8 mouse cellular contexts compared by ENCODE assay signal in the genomic region with DNA sequence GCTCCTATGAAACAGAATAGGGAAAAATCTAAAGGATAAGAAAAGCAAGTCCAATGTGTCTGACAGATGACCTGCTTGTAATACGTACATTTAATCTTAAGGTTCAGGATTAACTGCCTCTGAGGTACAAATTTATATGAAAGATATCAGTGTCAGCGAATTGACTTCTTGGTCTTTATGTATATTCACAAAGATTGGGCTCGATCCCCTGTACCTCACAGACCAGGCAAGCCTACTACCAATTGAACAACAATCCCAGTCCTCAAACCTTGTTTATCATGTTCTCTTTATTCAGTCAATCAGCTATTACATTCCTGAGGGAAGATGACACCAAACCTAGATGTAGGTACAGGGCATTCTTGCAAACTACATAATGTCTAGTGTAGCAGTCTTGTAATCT. TPM values are rescaled to one million over a fixed set of nuclear protein-coding genes. Genes with fewer than 3 reads are reported as not detected.
DNase-seq lines count a peak whose midpoint lies in the region; ATAC-seq lines count a peak whose summit lies in the region.

No protein-coding gene starts in this region.

- peak overlapping the region; percentile 51 for H3K9ac ChIP-seq in limb, embryonic 12.5 days (replicated peaks)
- H3K9ac ChIP-seq in stomach, embryonic 14.5 days (replicated peaks; ENCODE audit: low read depth, low read length) = peak overlapping the region; percentile 80

- no peak for ATAC-seq in limb, embryonic 12.5 days (ENCODE audit: insufficient number of reproducible peaks, insufficient read depth, low FRiP score, low TSS enrichment, low read depth)
- ATAC-seq in stomach, embryonic 14.5 days (ENCODE audit: insufficient number of reproducible peaks, insufficient read depth, low FRiP score, low read depth) = no peak

- intact Hi-C loops in gastrocnemius, postnatal 14 days (cut with DNase I; ENCODE audit: low total_unique reads) = no loop called here

- peak overlapping the region; percentile 66 for H3K4me2 ChIP-seq in limb, embryonic 12.5 days
- H3K4me2 ChIP-seq in stomach, embryonic 14.5 days (replicated peaks; ENCODE audit: low read depth, low read length) = peak overlapping the region; percentile 62

- WGBS in forebrain, embryonic 10.5 days = 25% methylated on average over 3 of the region's 3 CpGs
- WGBS in limb, embryonic 12.5 days = 27% methylated on average over 3 of the region's 3 CpGs
- 10% methylated on average over 3 of the region's 3 CpGs for WGBS in stomach, embryonic 14.5 days

- peak overlapping the region; percentile 96 for H3K27ac ChIP-seq in forebrain, embryonic 10.5 days
- peak overlapping the region; percentile 96 for H3K27ac ChIP-seq in limb, embryonic 12.5 days
- peak overlapping the region; percentile 92 for H3K27ac ChIP-seq in stomach, embryonic 14.5 days (ENCODE audit: low read length)

- no peaks in the 10 kb centered on the region for H3K27me3 ChIP-seq in forebrain, embryonic 10.5 days (ENCODE audit: poor library complexity, severe bottlenecking)
- H3K27me3 ChIP-seq in limb, embryonic 12.5 days = no peaks in the 10 kb centered on the region
- H3K27me3 ChIP-seq in stomach, embryonic 14.5 days (ENCODE audit: control insufficient read depth, insufficient read depth, low read length) = no peaks in the 10 kb centered on the region

- H3K9me3 ChIP-seq in forebrain, embryonic 10.5 days = no peaks in the 10 kb centered on the region
- no peaks in the 10 kb centered on the region for H3K9me3 ChIP-seq in limb, embryonic 12.5 days
- H3K9me3 ChIP-seq in stomach, embryonic 14.5 days (ENCODE audit: control insufficient read depth, low read depth, low read length) = no peaks in the 10 kb centered on the region

- H3K4me1 ChIP-seq in forebrain, embryonic 10.5 days = peaks cover 25% of the 10 kb centered on the region
- H3K4me1 ChIP-seq in limb, embryonic 12.5 days (replicated peaks) = peaks cover 13% of the 10 kb centered on the region
- peaks cover 2% of the 10 kb centered on the region for H3K4me1 ChIP-seq in stomach, embryonic 14.5 days (ENCODE audit: control insufficient read depth, insufficient read depth, low read length)

- peaks cover 16% of the 10 kb centered on the region for H3K36me3 ChIP-seq in forebrain, embryonic 10.5 days (replicated peaks)
- peaks cover 8% of the 10 kb centered on the region for H3K36me3 ChIP-seq in limb, embryonic 12.5 days
- no peaks in the 10 kb centered on the region for H3K36me3 ChIP-seq in stomach, embryonic 14.5 days (ENCODE audit: control insufficient read depth, insufficient read depth, low read length)

- peak overlapping the region; percentile 74 for H3K4me3 ChIP-seq in forebrain, embryonic 10.5 days
- peak overlapping the region; percentile 86 for H3K4me3 ChIP-seq in limb, embryonic 12.5 days (replicated peaks)
- peak overlapping the region; percentile 93 for H3K4me3 ChIP-seq in stomach, embryonic 14.5 days (ENCODE audit: low read depth, low read length)

- peak; percentile 3 for DNase-seq in retina, postnatal 1 day
- DNase-seq in retina, embryonic 14.5 days (ENCODE audit: low spot score) = no peak
- DNase-seq in forebrain, embryonic 10.5 days (ENCODE audit: extremely low spot score, low spot score) = no peak
- no peak for DNase-seq in layer of hippocampus, adult 11-12 months (ENCODE audit: low spot score)
- DNase-seq in spleen, adult 18-20 months = no peak
- no peak for DNase-seq in gastrocnemius, postnatal 14 days

RNA-seq across cellular contexts. Expression of gene Ddx50, which starts 0.9 kb away (rescaled TPM):
- polyA plus RNA-seq in forebrain, embryonic 10.5 days (2016; fragmentation: Nextera tagmentation; extraction: Ambion mirVana) = 110 and 113 TPM in 2 replicates
- 178 and 180 TPM in 2 replicates for polyA plus RNA-seq in limb, embryonic 12.5 days (2016; fragmentation: Nextera tagmentation; extraction: Ambion mirVana)
- 147 and 148 TPM in 2 replicates for polyA plus RNA-seq in stomach, embryonic 14.5 days (2014; fragmentation: Nextera tagmentation; extraction: Ambion mirVana)
- total RNA-seq in gastrocnemius, postnatal 14 days (2021) = 10 to 100 TPM; 49.2 to 50.9 TPM

RNA-seq across cellular contexts. Expression of gene Ddx21, which starts 49.9 kb away (rescaled TPM):
- 40.6 TPM in 2 replicates for polyA plus RNA-seq in forebrain, embryonic 10.5 days (2016; fragmentation: Nextera tagmentation; extraction: Ambion mirVana)
- polyA plus RNA-seq in limb, embryonic 12.5 days (2016; fragmentation: Nextera tagmentation; extraction: Ambion mirVana) = 27.9 and 29.0 TPM in 2 replicates
- 27.0 and 28.3 TPM in 2 replicates for polyA plus RNA-seq in stomach, embryonic 14.5 days (2014; fragmentation: Nextera tagmentation; extraction: Ambion mirVana)
- 10 to 100 TPM; 25.1 to 34.3 TPM for total RNA-seq in gastrocnemius, postnatal 14 days (2021)
